Mouse (Mus musculus) ES-Bruce4 (cell line): ENCODE measurements around the gene Cog3.

Source experiments
- CTCF ChIP-seq: IDR thresholded peaks from one replicate; pipeline ENCODE4 v1.8.1; 2011; ENCODE audit warnings: low read depth, low read length
- EP300 ChIP-seq: IDR thresholded peaks from 2 replicates; pipeline ENCODE4 v1.6.1; 2011; ENCODE audit warnings: low read depth, low read length; ENCODE audit not compliant: insufficient read depth
- POLR2A ChIP-seq: IDR thresholded peaks from one replicate; pipeline ENCODE4 v1.8.1; 2011; ENCODE audit warnings: low read length; ENCODE audit not compliant: insufficient read depth

DNA sequence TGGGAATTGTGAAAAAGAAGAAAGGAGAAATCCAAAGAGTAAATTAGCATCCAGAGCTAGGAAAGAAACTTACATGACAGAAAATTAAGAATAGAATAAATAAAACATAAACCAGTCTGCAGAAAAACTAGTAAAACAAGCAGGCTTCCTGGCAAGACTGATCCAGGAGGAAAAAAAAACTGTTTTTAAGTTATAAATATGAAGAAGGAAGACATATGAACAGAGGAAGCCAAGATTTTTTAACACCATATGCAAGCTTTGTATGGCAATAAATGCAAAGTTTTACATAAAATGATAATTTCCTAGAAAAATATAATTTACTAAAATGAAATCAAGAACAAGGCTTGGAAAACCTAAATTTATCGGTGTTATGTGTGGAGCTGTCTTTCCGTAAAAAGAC is 63.9 kb downstream of the Cog3 start:
- TF ChIP-seq CTCF (no peak), POLR2A (no peak), EP300 (no peak)
